Mouse (Mus musculus): ENCODE measurements around the gene Ccdc130.
A peak's percentile ranks its signal among the peaks of the same experiment; 100 is the strongest.

The Ccdc130 gene

DNA sequence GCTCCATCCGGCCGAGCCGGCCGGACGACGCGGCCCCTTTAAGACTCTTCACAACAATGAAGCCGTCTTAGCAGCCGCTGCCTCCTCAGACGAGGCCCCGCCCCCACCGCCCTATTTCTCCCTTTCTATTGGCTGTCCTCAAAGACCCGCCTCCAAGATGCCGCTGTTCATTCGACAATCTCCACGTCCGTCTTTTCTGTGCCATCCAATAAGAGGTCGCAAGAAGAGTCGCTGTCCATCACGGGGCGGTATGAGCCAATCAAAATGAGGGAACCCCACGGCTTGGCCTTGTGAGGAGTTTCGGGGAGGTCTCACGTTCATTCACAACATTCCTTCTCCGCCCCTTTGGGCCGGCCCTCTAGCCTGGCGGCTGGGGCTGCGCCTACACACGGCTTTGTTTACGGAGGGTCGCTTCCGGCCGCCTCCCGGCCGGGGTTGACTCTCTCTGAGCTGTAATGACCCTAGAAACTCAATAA is 33.1 kb downstream of the Ccdc130 start, which contains the start of gene Zswim4:
Zswim4 (minus strand) TSS at position 58 of the 476 bp plus-strand sequence.
- DNase-seq = peak; percentile 99

DNA sequence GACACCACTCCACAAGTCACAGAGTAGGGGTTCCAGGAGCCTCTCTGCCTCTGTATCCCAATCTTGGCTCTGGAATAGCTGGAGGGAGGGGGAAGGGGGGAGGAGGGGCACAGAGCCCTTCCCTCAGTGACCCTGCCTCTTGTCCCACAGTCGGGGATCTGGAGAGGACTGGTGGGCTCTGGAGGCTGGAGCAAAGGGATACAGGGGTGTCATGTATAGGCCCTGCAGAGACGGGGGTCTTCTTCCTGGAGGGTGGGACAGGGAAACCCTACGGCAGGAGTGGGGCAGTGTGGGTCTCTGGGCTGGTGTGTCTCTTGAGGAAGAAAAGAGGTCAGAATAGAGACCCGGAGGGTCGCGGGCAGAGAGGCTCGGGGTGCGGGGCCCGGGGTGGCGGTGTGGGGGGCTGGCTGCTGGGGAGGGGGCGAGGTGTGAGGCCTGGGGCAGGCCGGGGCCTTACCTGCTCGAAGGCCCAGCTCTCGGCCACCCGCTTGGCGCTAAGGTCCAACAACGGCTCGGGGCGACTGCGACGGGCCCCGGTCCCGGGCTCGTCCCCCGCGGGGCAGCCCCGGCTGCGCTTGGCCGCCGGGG is 33.7 kb downstream of the Ccdc130 start:
- DNase-seq = peak; percentile 49 to 60

DNA sequence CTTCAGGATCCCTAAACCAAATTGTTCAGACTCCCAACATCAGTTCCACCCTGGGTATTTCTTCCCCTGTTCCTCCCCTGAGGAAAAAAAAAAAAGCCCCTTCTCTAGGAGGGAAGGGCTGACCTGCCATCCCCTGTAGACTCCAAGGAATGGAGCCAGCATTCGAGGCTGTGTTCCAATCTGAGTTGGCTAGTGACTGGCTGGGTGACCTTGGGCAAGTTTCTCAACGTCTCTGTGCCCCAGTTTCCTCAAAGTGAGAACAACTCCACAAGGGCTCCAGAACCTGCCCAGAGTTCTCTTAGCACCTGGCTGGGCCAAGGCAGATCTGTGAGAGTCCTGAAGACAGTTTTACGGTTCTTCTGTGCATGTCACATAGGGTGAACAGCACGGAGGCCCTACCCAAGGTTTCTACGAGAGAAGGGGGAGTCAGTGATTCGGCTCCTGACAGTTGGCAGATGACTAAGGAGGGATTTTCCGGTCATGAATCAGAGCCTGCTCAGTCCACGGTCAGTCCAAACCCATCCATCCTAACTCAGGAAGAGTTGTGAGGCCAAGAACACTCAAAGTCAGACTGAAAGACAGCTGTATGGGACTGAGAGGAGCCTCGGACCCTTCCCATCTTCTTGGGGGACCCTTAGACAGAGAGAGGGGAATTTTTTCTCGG is 34.3 kb downstream of the Ccdc130 start:
- DNase-seq = peak in 1 of 2 experiments; percentile 26

DNA sequence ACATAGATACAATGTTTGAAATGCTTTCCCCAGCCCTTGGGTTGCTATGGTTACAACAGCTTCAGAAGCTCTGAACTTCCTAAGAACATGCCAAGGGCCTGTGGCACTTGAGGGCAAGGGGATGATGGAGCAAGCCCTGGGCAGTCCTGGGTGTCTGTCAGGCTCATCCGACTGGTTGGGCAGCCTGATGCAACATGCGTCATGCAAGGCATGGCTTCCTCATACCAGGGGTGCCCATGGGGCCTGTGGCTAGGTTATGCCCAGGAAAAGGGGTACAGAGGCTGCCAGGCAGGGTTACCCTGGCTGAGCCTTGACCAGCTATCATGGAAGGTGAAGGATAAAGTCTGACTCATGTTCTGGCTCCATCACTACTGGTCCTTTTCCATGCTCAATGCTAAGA is 37.1 kb downstream of the Ccdc130 start:
- DNase-seq = no peak

DNA sequence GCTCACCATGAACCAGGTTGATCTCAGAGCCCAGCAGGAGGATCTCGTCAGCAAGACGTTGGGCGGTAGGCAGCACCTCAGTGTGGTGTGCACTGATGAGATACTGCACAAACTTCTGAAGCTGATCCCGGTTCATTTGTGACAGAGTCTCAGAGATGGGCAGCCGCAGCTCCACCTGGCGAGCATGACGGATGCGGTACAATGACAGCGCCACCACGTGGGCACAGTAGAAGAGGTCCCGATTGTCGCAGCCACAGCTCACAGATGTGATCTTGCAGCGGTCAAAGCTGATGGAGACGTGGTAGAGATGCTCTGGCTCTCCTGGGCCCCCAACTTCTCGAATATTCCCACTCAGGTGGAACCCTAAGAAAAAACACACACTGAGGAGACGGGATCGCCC is 39.4 kb downstream of the Ccdc130 start:
- DNase-seq = no peak

DNA sequence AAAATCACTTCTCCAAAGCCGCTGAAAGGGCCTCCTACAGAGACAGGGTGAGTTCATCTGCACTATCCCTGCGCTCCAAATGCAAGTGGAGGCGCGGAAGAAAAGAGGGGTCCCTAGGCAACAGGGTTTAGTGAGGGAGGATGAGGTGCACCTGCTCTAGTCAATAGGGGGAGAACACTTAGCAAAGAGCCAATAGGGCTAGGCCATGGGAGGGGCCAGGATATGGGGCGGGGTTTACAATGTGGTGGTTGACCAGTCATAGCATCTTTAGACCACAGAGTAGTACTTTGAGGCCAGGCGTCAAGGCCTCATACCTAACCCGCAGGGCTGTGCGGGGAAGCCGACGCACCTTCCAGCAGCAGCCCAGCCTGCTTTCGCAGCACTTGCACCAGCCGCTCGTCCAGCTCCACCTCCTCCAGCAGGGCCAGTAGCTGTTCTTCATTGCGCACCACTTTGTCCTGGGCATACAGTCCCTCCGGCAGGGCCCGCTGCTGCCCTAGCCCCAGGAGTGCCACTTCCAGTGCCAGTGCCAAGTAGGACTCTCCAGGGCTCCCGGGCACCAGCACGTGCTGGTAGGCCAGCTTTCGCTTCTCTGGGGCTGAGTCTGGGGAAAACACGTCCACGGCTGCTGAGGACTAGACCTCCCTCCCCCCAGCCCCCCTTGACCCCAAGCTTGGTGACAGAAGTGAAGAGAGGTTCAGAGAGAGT is 46.7 kb downstream of the Ccdc130 start:
- no peak for DNase-seq

DNA sequence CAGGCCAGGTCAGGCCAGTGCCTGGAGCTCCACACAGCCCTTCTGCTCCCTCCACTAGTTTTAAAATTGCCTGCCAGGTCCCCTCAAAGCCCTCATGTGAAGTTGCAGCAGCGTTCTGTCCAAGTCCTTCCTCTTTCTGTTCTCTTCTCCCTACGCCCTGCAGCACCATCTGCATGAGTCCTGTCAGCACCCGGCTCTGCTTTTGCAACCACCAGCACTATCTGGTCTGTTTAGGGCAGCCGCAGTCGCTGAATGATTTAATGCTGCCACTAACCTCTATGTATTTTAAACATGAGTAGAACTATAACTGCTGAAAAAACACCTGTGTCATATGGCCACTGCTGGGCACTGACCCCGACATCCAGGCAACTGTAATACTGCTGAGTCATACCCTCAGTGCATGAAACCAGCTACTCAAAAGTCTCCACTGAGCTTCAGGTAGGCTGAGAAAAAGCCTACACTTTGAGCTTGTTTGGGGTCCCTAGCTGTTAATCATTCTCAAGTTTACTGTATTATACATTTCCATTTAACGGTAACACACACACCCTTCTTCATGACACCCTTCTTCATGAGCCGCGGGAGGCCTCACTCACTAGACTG is 47.5 kb downstream of the Ccdc130 start:
- DNase-seq = no peak

DNA sequence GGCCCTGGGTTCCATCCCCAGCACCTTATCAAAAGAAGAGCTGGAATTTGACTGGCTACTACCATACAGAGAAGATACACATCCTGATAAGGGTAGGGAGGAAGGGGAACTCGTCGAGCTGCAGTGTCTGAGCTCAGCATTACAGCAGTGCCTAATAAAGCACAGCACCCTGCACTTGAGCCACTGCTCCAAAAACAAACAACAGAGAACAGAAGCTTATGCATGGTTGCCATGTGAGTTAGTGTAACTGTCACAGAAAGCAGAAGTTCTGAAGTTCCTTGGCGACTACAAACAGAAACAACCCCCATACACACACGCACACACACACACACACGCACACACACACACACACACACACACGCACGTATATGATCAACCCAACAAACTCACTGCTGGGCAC is 50.1 kb downstream of the Ccdc130 start:
- DNase-seq = no peak

DNA sequence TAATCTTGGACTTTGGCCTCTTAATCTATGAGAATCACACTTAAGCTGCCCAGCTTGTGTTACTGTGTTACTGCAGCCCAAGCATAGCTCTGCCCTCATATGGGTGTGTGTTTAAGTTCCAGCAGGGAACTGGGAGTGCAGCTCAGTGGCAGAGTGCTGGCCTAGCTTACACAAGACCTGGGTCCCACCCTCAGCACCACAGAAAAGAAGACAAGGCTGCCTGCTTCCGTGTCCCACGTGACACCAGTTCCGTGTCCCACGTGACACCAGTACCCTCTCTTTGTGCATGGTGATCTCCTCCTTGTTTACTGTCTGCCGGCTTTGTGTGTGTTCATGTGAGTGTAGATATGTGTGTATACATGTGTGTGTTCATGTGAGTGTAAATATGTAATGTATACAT is 52.0 kb downstream of the Ccdc130 start:
- DNase-seq = no peak

DNA sequence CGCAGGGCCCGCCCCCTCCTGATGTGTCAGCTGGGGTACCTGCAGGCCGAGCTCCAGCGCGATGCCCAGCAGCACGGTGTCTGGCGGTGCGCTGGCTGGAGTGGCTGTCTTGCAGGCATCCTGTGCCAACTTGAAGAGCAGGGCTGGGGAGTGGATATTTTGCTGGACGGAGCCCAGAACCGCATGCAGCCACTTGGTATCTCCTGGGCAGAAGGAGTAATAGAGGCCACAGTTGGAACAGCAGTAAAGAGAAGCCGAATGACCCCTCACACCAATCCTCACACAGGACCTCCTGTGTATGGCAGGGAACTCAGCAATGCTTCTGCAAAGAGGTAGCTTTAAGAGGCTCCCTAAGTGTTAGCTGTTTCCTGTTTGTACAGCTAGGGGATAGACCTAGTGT is 53.0 kb downstream of the Ccdc130 start:
- DNase-seq = no peak

DNA sequence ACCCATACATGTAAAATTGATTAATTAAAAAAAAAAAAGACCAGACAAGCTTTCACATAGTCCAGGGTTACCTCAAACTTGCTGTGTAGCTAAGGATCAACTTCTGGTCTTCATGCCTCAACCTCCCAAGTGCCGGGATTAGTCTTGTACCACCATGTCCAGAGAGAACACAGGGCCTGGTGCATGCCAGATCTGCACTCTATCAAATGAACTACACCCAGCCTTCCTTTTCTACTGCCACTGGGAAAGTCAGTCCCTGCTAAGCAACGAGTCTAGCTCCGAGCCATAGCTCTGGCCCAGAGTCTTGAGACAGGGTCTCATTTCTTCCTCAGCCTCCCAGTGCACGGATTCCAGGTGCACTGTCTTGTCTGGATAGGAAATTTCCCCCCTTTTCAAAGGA is 56.9 kb downstream of the Ccdc130 start:
- DNase-seq = no peak

DNA sequence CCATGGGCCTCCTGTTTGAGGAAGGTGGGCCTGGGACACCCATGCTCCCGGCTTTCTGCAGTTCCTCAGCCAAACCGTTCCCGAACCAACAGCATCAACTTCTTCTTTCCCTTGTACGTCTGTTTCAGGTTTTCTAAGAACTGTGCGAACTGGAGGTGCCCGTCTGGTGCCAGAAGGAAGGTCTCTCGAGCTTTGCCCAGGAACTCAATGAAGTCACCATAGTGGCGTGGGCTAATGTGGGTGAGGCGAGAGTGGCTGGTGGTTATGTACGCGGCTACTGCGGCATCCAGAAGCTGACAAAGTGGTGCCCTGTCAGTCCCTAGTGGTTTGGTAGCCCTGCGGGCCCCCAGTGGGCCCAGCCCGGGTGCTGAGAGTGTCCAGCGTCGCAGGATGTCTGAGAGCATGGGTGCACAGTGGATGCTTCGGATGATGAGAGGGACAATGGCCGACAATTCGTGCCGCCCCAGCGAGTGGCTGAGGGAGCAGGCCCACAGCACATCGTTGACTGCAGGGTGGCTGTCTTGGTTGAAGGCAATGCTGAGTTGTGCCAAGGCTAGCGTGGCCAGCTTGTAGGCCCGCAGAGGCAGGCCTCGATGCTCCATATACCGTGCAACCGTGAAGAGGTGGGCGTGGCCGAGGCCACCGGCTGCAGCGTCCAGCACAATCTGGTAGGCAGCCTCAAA is 58.2 kb downstream of the Ccdc130 start:
- DNase-seq = no peak

DNA sequence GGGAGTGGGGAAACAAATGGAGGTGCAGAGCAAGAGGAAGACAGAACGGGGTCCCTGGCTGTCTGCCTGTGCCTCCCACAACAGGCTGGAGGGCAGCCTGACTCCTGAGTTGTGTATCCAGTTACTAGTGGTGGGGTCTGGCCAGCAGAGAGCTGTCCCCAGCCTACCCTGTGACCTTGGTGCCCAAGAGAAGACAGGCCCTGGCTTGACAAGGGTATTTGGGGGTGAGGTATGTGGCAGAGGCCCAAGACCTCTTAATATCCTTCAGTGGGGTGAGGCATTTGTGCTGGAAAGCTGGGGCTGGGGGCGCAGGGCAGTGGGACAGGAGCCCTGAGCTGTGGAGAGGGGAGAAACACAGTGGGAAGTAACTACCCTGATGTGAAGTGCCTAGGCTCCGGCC is 59.0 kb downstream of the Ccdc130 start:
- DNase-seq = peak in 1 of 2 experiments; percentile 19

DNA sequence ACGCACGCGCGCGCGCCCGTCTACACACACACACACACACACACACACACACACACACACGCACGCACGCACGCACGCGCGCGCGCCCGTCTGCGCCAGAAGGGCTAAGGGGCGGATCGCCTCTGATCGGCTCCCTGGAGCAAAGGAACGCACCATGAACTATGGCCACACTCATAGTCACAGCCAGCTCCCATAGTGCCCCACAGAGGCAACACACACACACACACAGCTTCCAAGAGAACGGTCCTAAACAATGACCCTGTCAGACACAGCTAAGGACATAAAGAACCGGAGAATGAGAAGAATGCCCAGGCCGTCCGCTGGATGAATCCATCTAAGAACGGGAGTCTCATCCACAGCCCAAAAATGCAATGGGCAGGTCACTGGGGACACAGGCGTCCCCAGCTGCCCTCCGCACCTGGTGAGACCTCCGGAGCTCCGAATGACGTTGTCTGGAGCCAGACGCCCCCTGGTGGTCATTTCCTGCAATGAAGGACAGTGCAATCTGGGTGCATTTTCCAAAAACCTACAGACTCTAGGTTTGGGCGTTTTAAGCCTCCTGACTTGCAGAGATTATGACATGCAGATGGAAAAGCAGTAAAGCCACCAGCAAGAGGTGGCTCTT is 59.9 kb downstream of the Ccdc130 start:
- peak; percentile 92 to 96 for DNase-seq

DNA sequence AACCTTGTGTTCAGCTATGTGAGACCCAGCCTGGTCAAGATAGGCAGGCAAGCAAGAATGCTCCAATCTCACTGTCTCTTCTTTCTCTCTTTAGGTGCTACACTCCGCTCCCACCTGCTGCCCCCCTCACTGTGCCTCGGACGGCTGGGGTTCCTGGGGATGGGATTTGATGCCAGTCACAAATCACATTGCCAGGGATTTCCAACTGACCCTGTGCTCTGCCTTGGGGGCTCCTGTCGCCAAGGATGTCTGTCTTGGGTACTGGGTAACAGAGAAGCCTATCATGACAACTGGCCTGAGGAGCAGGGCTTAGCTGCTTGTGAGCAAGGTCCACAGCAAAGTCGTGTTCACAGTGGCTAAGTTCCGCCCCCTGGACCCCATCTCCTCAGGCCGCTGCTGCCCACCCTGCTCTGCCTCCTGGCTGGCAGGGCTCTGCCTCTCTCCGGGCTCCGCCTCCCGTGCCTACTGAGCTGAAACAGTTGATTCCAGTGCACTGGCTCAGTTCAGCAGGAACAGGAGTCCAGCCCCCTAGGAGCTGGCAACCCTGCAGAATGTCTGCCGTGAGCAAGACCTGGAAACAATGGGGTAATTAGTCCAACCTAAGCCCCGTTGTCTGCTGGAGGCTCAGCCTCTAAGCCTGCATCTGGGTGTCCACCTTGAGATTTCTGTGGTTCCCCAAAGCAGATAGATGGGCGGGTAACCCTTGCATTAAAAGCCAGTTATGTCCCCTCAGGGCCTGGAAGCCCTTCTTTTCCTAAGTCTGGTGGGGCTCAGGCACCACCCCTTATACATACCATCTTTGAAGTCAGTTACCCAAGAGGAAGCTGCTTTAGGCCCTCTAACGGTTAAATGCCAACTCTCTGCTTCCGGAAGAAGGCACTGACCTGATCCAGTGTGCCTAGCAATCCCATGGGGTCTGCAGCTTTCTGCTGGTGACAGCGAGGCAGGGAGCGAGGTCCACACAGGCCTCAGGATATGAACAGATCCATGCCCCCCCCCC is 61.5 kb downstream of the Ccdc130 start:
- peak; percentile 50 to 65 for DNase-seq

DNA sequence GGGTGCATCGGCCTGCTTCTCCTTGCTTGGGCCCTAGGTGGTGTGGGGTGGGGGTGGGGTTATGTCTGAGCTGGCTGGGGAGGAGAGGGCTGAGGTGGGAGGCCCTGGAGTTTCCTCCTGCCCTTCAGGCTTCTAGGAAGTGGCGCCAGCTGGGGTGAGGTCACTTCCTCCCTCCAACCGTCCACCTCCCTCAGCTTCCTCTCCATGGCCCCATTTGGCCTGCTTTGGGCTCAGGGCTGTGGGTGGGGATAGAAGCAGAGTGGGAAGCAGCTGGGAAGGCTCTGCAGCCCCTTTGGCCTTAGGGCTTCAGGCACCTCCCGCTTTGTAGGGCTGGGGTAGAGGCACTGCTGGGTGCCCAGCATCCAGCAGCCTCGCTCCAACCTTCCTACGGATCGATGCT is 62.4 kb downstream of the Ccdc130 start:
- no peak for DNase-seq
